Mouse (Mus musculus) hindbrain, embryonic 14.5 days (tissue): ENCODE measurements at regions not wholly inside any gene's neighbourhood (a gene's known extent, or its start where the extent isn't known, plus 50 kb on each side); places are given as distances from the start of the nearest gene placed in this dataset.

Experiments
- ATAC-seq: fragments of 200-750 bp; cut with Nextera tagmentation; 2 replicates; pipeline ENCODE4 v1.8.0; 2017; ENCODE audit warnings: moderate number of reproducible peaks, mild to moderate bottlenecking, moderate TSS enrichment, moderate library complexity; ENCODE audit not compliant: low FRiP score
- DNase-seq: peaks from one replicate; pipeline ENCODE4 v3.0.0-alpha.2; 2015; ENCODE audit warnings: low spot score
- H3K27ac ChIP-seq: fragments of 300-500 bp; sonication (generic); 2 replicates; pipeline ENCODE4 v1.5.1; 2014; ENCODE audit warnings: mild to moderate bottlenecking, moderate library complexity
- H3K27me3 ChIP-seq: fragments of 300-500 bp; sonication (generic); 2 replicates; pipeline ENCODE4 v1.6.1; 2014; ENCODE audit warnings: mild to moderate bottlenecking, low read length, mixed read lengths; ENCODE audit not compliant: control insufficient read depth, insufficient read depth
- H3K36me3 ChIP-seq: fragments of 300-500 bp; sonication (generic); replicated peaks from 2 replicates; pipeline ENCODE4 v1.6.1; 2014; ENCODE audit not compliant: control insufficient read depth, insufficient read depth
- H3K4me1 ChIP-seq: fragments of 300-500 bp; sonication (generic); replicated peaks from 2 replicates; pipeline ENCODE4 v1.6.1; 2014; ENCODE audit warnings: antibody characterized with exemption, low read length, mixed read lengths; ENCODE audit not compliant: control insufficient read depth, insufficient read depth
- H3K4me2 ChIP-seq: fragments of 300-500 bp; sonication (generic); replicated peaks from 2 replicates; pipeline ENCODE4 v1.6.1; 2014; ENCODE audit warnings: mild to moderate bottlenecking, moderate library complexity
- H3K4me3 ChIP-seq: fragments of 300-500 bp; sonication (generic); replicated peaks from 2 replicates; pipeline ENCODE4 v1.5.1; 2014; ENCODE audit warnings: mild to moderate bottlenecking, low read length
- H3K9ac ChIP-seq: fragments of 300-500 bp; sonication (generic); 2 replicates; pipeline ENCODE4 v1.6.1; 2014
- H3K9me3 ChIP-seq: fragments of 300-500 bp; sonication (generic); 2 replicates; pipeline ENCODE4 v1.6.1; 2016; ENCODE audit warnings: low read length; ENCODE audit not compliant: control insufficient read depth
- WGBS: fragments of 180-500 bp; shearing (Covaris S2); extraction: QIAGEN DNeasy Blood & Tissue Kit; methylation state at CpG from one replicate; pipeline ENCODE4 v1.1.7; 2014; 5-methylcytosine and 5-hydroxymethylcytosine counted together

GRCm38 (mm10) chr13:111344981-111345380 lies 90.2 kb downstream of the Actbl2 start:
- no peak for ATAC-seq
- H3K27ac ChIP-seq, result no peak overlapping the region
- no peaks in the 10 kb centered on the region for H3K9me3 ChIP-seq
- no peak overlapping the region for H3K9ac ChIP-seq
- no peak overlapping the region for H3K4me2 ChIP-seq
- no peaks in the 10 kb centered on the region for H3K4me1 ChIP-seq
- H3K27me3 ChIP-seq, result no peaks in the 10 kb centered on the region
- no peaks in the 10 kb centered on the region for H3K36me3 ChIP-seq
- no peak overlapping the region for H3K4me3 ChIP-seq
- WGBS, result 71% methylated on average over 10 of the region's 10 CpGs
- no peak for DNase-seq

GRCm38 (mm10) chr13:111345486-111346440 lies 91.0 kb downstream of the Actbl2 start:
- 73% methylated on average over 15 of the region's 15 CpGs for WGBS
- DNase-seq, result no peak
- ATAC-seq, result no peak
- no peaks in the 10 kb centered on the region for H3K27me3 ChIP-seq
- no peak overlapping the region for H3K4me3 ChIP-seq
- no peaks in the 10 kb centered on the region for H3K4me1 ChIP-seq
- H3K9ac ChIP-seq, result no peak overlapping the region
- no peaks in the 10 kb centered on the region for H3K36me3 ChIP-seq
- no peak overlapping the region for H3K27ac ChIP-seq
- H3K9me3 ChIP-seq, result no peaks in the 10 kb centered on the region
- no peak overlapping the region for H3K4me2 ChIP-seq

GRCm38 (mm10) chr13:111356520-111357456 lies 102.0 kb downstream of the Actbl2 start:
- H3K27ac ChIP-seq, result no peak overlapping the region
- ATAC-seq, result no peak
- H3K4me3 ChIP-seq, result no peak overlapping the region
- no peaks in the 10 kb centered on the region for H3K9me3 ChIP-seq
- H3K36me3 ChIP-seq, result no peaks in the 10 kb centered on the region
- 79% methylated on average over 9 of the region's 9 CpGs for WGBS
- no peak overlapping the region for H3K4me2 ChIP-seq
- no peaks in the 10 kb centered on the region for H3K4me1 ChIP-seq
- no peaks in the 10 kb centered on the region for H3K27me3 ChIP-seq
- no peak for DNase-seq
- no peak overlapping the region for H3K9ac ChIP-seq

- Histone ChIP-seq H3K4me2 (no peak overlapping the region), H3K9me3 (peaks cover 4% of the 10 kb centered on the region; the same call in 1 of the 2 replicates), H3K4me3 (no peak overlapping the region), H3K36me3 (no peaks in the 10 kb centered on the region), H3K4me1 (no peaks in the 10 kb centered on the region), H3K9ac (no peak overlapping the region), H3K27ac (no peak overlapping the region), H3K27me3 (no peaks in the 10 kb centered on the region)
- ATAC-seq (no peak), DNase-seq (no peak)
- 84% methylated on average over 4 of the region's 4 CpGs for WGBS
These were observed 106.6 kb downstream of the Actbl2 start for GRCm38 (mm10) chr13:111361456-111361855.

GRCm38 (mm10) chr13:111363176-111363739 lies 108.4 kb downstream of the Actbl2 start:
- WGBS, result 42% methylated on average over 5 of the region's 5 CpGs
- Histone ChIP-seq H3K36me3 (no peaks in the 10 kb centered on the region), H3K27me3 (no peaks in the 10 kb centered on the region), H3K9ac (no peak overlapping the region), H3K4me1 (no peaks in the 10 kb centered on the region), H3K4me2 (no peak overlapping the region), H3K27ac (no peak overlapping the region), H3K4me3 (no peak overlapping the region), H3K9me3 (peaks cover 4% of the 10 kb centered on the region; the same call in 1 of the 2 replicates)
- DNase-seq (no peak), ATAC-seq (no peak)

GRCm38 (mm10) chr13:111366871-111367270 lies 112.1 kb downstream of the Actbl2 start:
- Histone ChIP-seq H3K27me3 (no peaks in the 10 kb centered on the region), H3K4me3 (no peak overlapping the region), H3K4me2 (no peak overlapping the region), H3K9ac (no peak overlapping the region), H3K36me3 (no peaks in the 10 kb centered on the region), H3K9me3 (peaks cover 4% of the 10 kb centered on the region; the same call in 1 of the 2 replicates), H3K4me1 (no peaks in the 10 kb centered on the region), H3K27ac (no peak overlapping the region)
- WGBS, result 89% methylated on average over 8 of the region's 8 CpGs
- DNase-seq (no peak), ATAC-seq (no peak)

- H3K9ac ChIP-seq, result no peak overlapping the region
- no peaks in the 10 kb centered on the region for H3K4me1 ChIP-seq
- no peaks in the 10 kb centered on the region for H3K36me3 ChIP-seq
- H3K27me3 ChIP-seq, result no peaks in the 10 kb centered on the region
- no peak overlapping the region for H3K4me2 ChIP-seq
- ATAC-seq, result no peak
- H3K27ac ChIP-seq, result no peak overlapping the region
- DNase-seq, result no peak
- WGBS, result 50% methylated on average over 3 of the region's 3 CpGs
- H3K4me3 ChIP-seq, result no peak overlapping the region
- H3K9me3 ChIP-seq, result peaks cover 4% of the 10 kb centered on the region; the same call in 1 of the 2 replicates
These were observed 112.8 kb downstream of the Actbl2 start for GRCm38 (mm10) chr13:111367620-111368019.

GRCm38 (mm10) chr13:111369916-111370315 lies 115.1 kb downstream of the Actbl2 start:
- Histone ChIP-seq H3K4me1 (no peaks in the 10 kb centered on the region), H3K27ac (no peak overlapping the region), H3K9me3 (peaks cover 4% of the 10 kb centered on the region; the same call in 1 of the 2 replicates), H3K4me2 (no peak overlapping the region), H3K4me3 (no peak overlapping the region), H3K27me3 (no peaks in the 10 kb centered on the region), H3K36me3 (no peaks in the 10 kb centered on the region), H3K9ac (no peak overlapping the region)
- DNase-seq, result no peak
- WGBS, result 79% methylated on average over 3 of the region's 3 CpGs
- ATAC-seq, result no peak

- no peaks in the 10 kb centered on the region for H3K4me1 ChIP-seq
- H3K4me3 ChIP-seq, result no peak overlapping the region
- H3K27ac ChIP-seq, result no peak overlapping the region
- no peak overlapping the region for H3K9ac ChIP-seq
- H3K27me3 ChIP-seq, result no peaks in the 10 kb centered on the region
- 74% methylated on average over 6 of the region's 6 CpGs for WGBS
- no peaks in the 10 kb centered on the region for H3K36me3 ChIP-seq
- no peak overlapping the region for H3K4me2 ChIP-seq
- no peaks in the 10 kb centered on the region for H3K9me3 ChIP-seq
- DNase-seq, result no peak
- no peak for ATAC-seq
These were observed 116.6 kb downstream of the Gpbp1 start for GRCm38 (mm10) chr13:111373281-111373680.
